Mouse (Mus musculus): ENCODE results near the gene Eif2b3. TPM values are rescaled to one million over a fixed set of nuclear protein-coding genes. Genes with fewer than 3 reads are reported as not detected.

Gene Eif2b3
- polyA plus RNA-seq, 1 experiment from 2014 or later = 44.1 TPM

DNA sequence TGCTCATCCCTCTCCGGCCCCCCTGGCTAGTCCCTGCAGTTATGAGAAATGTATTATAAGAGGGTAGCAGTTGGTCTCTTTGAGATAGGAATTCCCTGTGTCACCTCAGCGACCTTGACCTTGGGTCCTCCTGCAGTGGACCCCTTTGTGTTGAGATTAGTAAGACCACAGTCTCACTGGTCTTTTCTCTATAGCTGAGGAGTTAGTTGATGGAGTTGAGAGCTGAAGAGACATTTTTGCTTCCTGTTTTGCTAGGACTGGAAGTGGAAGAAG is 79.5 kb downstream of the Eif2b3 start:
- no peak overlapping the region for H3K4me2 ChIP-seq
- ATAC-seq (ENCODE audit: low FRiP score) = no peak
- H3K27ac ChIP-seq = no peak overlapping the region
- H3K36me3 ChIP-seq (replicated peaks) = 0 out of 2 replicates have a peak, but pooled peaks cover 2% of the 10 kb centered on the region
- WGBS = 64% methylated on average over 2 of the region's 2 CpGs
- no peak overlapping the region for H3K4me3 ChIP-seq (replicated peaks)
- no peak overlapping the region for H3K9ac ChIP-seq
- no peaks in the 10 kb centered on the region for H3K9me3 ChIP-seq
- peaks cover 32% of the 10 kb centered on the region for H3K4me1 ChIP-seq
- peaks cover 33% of the 10 kb centered on the region for H3K27me3 ChIP-seq

DNA sequence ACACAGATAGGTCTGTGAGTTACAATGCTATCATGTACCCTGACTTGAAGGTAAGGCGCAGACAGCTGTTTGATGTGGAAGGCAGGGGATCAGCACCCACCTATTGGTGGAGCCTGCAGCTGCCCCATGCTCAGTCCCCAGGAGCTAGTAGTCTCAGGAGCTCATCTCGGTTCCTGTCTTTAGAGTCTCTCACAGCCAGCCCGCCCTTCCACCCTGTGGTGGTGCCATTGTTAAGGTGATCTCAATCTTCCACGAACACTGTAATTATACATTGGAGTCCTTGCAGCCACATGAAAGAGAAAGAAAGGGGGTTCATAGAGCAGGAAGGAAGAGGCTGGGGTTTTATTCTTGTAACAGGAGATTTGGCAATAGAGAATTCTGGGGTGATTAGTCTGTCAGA is 80.8 kb downstream of the Eif2b3 start:
- Histone ChIP-seq H3K27me3 (peaks cover 22% of the 10 kb centered on the region), H3K9ac (no peak overlapping the region), H3K27ac (no peak overlapping the region), H3K4me3 (replicated peaks) (no peak overlapping the region), H3K36me3 (replicated peaks) (0 out of 2 replicates have a peak, but pooled peaks cover 7% of the 10 kb centered on the region), H3K4me1 (peaks cover 32% of the 10 kb centered on the region), H3K9me3 (no peaks in the 10 kb centered on the region), H3K4me2 (no peak overlapping the region)
- WGBS = 67% methylated on average over 4 of the region's 4 CpGs
- ATAC-seq (ENCODE audit: low FRiP score) = no peak

GRCm38 (mm10) chr4:117101218-117101617 is 82.0 kb downstream of the Eif2b3 start:
- no peak overlapping the region for H3K4me3 ChIP-seq (replicated peaks)
- H3K9me3 ChIP-seq = no peaks in the 10 kb centered on the region
- H3K36me3 ChIP-seq (replicated peaks) = 0 out of 2 replicates have a peak, but pooled peaks cover 9% of the 10 kb centered on the region
- no peak overlapping the region for H3K9ac ChIP-seq
- no peak for ATAC-seq (ENCODE audit: low FRiP score)
- WGBS = 44% methylated on average over 7 of the region's 7 CpGs
- peaks cover 22% of the 10 kb centered on the region for H3K4me1 ChIP-seq
- H3K27ac ChIP-seq = no peak overlapping the region
- H3K27me3 ChIP-seq = peaks cover 22% of the 10 kb centered on the region
- H3K4me2 ChIP-seq = no peak overlapping the region

DNA sequence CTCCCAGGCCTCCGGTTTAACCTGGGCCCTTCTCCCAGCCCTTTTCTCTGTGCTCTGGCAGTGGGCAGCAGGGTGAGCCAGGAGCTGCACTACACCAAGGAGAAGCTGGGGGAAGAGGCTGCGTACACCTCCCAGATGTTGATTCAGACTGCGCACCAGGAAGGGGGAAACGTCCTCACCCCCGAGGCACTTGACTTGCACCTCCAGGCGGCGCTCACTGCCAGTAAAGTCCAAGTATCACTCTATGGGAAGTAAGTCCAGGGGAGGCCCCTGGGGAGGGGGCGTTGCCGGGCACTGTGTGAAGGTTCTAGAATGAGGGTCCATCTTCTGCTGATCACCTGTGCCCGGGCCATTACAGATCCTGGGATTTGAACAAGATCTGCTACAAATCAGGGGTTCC is 85.5 kb downstream of the Eif2b3 start:
- peaks cover 30% of the 10 kb centered on the region for H3K36me3 ChIP-seq (replicated peaks)
- WGBS = 82% methylated on average over 10 of the region's 10 CpGs

DNA sequence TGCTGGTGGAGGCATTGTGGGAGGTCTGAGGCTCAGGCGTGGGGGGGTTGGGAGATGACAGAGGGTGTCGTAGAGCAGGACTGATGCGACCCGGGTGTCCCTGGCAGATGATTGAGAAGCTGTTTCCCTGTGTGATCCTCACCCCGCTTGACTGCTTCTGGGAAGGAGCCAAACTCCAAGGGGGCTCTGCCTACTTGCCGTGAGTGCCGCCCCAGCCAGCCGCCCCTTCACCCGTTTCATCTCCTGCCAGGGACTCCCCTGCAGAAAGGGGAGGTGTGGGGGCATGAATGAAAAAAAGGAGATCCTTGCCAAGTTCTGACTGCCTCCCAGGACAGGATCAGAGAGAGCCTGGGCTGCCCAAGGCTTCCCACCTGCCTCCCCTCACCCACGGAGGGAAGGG is 85.9 kb downstream of the Eif2b3 start:
- Histone ChIP-seq H3K9ac (no peak overlapping the region), H3K4me2 (no peak overlapping the region), H3K27ac (no peak overlapping the region), H3K4me1 (no peaks in the 10 kb centered on the region; the same call in 1 of the 2 replicates), H3K36me3 (replicated peaks) (peaks cover 34% of the 10 kb centered on the region), H3K9me3 (no peaks in the 10 kb centered on the region), H3K27me3 (no peaks in the 10 kb centered on the region), H3K4me3 (replicated peaks) (no peak overlapping the region)
- WGBS = 67% methylated on average over 10 of the region's 10 CpGs
- no peak for ATAC-seq (ENCODE audit: low FRiP score)

More for the DNA sequence above, 85.5 kb downstream of the Eif2b3 start:
- Histone ChIP-seq H3K27me3 (no peaks in the 10 kb centered on the region), H3K27ac (no peak overlapping the region), H3K4me1 (no peaks in the 10 kb centered on the region; the same call in 1 of the 2 replicates), H3K9ac (no peak overlapping the region), H3K9me3 (no peaks in the 10 kb centered on the region), H3K4me3 (replicated peaks) (no peak overlapping the region), H3K4me2 (no peak overlapping the region)
- ATAC-seq (ENCODE audit: low FRiP score) = no peak

DNA sequence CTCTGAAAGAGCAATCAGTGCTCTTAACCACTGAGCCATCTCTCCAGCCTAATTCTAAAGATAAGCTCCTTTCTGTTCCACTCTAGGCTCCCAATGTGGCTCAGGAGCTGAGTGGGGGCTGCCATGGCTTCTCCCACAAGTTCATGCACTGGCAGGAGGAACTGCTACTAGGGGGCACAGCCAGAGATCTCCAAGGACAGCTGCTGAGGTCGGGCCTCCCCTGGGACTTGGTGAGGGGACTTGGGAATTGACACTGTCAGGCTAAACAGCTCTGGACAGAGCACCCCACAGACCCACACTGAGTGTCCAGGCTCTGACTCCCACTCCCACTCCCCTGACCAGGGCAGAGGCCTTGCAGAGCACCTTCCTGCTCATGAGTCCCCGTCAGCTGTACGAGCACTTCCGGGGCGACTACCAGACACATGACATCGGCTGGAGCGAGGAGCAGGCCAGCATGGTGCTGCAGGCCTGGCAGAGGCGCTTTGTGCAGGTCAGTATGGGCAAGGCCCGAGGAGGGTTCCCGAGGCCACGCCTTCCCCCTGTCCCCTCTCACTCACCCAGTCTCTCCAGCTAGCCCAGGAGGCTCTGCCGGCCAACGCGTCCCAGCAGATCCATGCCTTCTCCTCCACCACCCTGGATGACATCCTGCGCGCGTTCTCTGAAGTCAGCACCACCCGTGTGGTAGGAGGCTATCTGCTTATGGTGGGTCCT is 88.8 kb downstream of the Eif2b3 start:
- Histone ChIP-seq H3K4me1 (no peaks in the 10 kb centered on the region; the same call in 1 of the 2 replicates), H3K4me3 (replicated peaks) (no peak overlapping the region), H3K36me3 (replicated peaks) (peaks cover 48% of the 10 kb centered on the region), H3K27me3 (no peaks in the 10 kb centered on the region), H3K4me2 (no peak overlapping the region), H3K9ac (no peak overlapping the region), H3K9me3 (no peaks in the 10 kb centered on the region), H3K27ac (no peak overlapping the region)
- ATAC-seq (ENCODE audit: low FRiP score) = no peak
- WGBS = 91% methylated on average over 18 of the region's 18 CpGs

GRCm38 (mm10) chr4:117108524-117108849 is 89.3 kb downstream of the Eif2b3 start:
- no peak overlapping the region for H3K4me3 ChIP-seq (replicated peaks)
- H3K27ac ChIP-seq = no peak overlapping the region
- no peaks in the 10 kb centered on the region; the same call in 1 of the 2 replicates for H3K4me1 ChIP-seq
- H3K4me2 ChIP-seq = no peak overlapping the region
- 92% methylated on average over 6 of the region's 6 CpGs for WGBS
- peaks cover 50% of the 10 kb centered on the region for H3K36me3 ChIP-seq (replicated peaks)
- no peak overlapping the region for H3K9ac ChIP-seq
- no peaks in the 10 kb centered on the region for H3K27me3 ChIP-seq
- no peak for ATAC-seq (ENCODE audit: low FRiP score)
- H3K9me3 ChIP-seq = no peaks in the 10 kb centered on the region

GRCm38 (mm10) chr4:117109330-117109729 is 90.1 kb downstream of the Eif2b3 start:
- Histone ChIP-seq H3K4me1 (no peaks in the 10 kb centered on the region; the same call in 1 of the 2 replicates), H3K27me3 (no peaks in the 10 kb centered on the region), H3K9me3 (no peaks in the 10 kb centered on the region), H3K4me2 (no peak overlapping the region), H3K27ac (no peak overlapping the region), H3K36me3 (replicated peaks) (peaks cover 46% of the 10 kb centered on the region), H3K9ac (no peak overlapping the region), H3K4me3 (replicated peaks) (no peak overlapping the region)
- no peak for ATAC-seq (ENCODE audit: low FRiP score)
- 94% methylated on average over 25 of the region's 25 CpGs for WGBS

GRCm38 (mm10) chr4:117110249-117110648 is 91.0 kb downstream of the Eif2b3 start:
- H3K9ac ChIP-seq = no peak overlapping the region
- H3K4me2 ChIP-seq = no peak overlapping the region
- 92% methylated on average over 13 of the region's 13 CpGs for WGBS
- no peaks in the 10 kb centered on the region for H3K27me3 ChIP-seq
- no peaks in the 10 kb centered on the region for H3K4me1 ChIP-seq
- no peak overlapping the region for H3K27ac ChIP-seq
- peaks cover 46% of the 10 kb centered on the region for H3K36me3 ChIP-seq (replicated peaks)
- H3K9me3 ChIP-seq = no peaks in the 10 kb centered on the region
- no peak for ATAC-seq (ENCODE audit: low FRiP score)
- H3K4me3 ChIP-seq (replicated peaks) = no peak overlapping the region

DNA sequence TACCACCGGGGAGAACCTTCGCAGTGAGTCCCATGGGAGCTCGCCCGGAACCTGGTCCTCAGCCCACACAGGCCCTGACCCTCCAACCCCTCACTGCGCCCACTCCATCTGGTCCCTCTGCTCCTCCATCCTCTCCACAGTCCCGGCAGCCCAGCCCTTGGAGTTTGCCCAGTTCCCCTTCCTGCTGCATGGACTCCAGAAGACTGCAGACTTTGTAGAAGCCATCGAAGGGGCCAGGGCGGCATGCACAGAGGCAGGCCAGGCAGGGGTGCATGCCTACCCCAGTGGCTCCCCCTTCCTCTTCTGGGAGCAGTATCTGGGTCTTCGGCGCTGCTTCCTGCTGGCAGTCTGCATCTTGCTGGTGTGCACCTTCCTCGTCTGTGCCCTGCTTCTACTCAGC is 91.8 kb downstream of the Eif2b3 start:
- no peak for ATAC-seq (ENCODE audit: low FRiP score)
- 95% methylated on average over 11 of the region's 11 CpGs for WGBS
- peaks cover 44% of the 10 kb centered on the region for H3K36me3 ChIP-seq (replicated peaks)

DNA sequence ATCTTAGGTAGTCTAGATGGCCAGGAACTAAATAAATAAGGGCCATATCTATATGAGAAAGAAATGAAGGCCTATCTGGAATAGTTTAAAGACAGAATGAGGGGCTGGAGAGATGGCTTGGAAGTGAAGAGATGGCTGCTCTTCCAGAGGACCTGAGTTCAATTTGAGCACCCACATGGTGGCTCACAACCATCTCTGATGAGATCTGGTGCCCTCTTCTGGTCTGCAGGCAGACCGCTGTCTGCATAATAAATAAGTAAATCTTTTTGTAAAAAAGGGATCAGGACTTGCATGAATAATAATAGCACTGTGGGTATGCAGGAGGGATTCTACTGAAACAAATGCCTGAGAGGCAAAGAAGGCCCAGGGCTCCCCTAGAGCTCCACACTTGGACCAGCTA is 94.0 kb downstream of the Eif2b3 start:
- H3K27ac ChIP-seq = no peak overlapping the region
- no peaks in the 10 kb centered on the region for H3K27me3 ChIP-seq
- ATAC-seq (ENCODE audit: low FRiP score) = no peak
- no peak overlapping the region for H3K4me2 ChIP-seq
- no peaks in the 10 kb centered on the region for H3K4me1 ChIP-seq
- H3K4me3 ChIP-seq (replicated peaks) = no peak overlapping the region
- H3K9ac ChIP-seq = no peak overlapping the region
- peaks cover 37% of the 10 kb centered on the region for H3K36me3 ChIP-seq (replicated peaks)
- H3K9me3 ChIP-seq = no peaks in the 10 kb centered on the region
- WGBS = 75% methylated on average over 1 of the region's 1 CpGs

More for the DNA sequence above, 91.8 kb downstream of the Eif2b3 start:
- Histone ChIP-seq H3K27ac (no peak overlapping the region), H3K27me3 (no peaks in the 10 kb centered on the region), H3K4me2 (no peak overlapping the region), H3K9me3 (no peaks in the 10 kb centered on the region), H3K9ac (no peak overlapping the region), H3K4me3 (replicated peaks) (no peak overlapping the region), H3K4me1 (no peaks in the 10 kb centered on the region)

DNA sequence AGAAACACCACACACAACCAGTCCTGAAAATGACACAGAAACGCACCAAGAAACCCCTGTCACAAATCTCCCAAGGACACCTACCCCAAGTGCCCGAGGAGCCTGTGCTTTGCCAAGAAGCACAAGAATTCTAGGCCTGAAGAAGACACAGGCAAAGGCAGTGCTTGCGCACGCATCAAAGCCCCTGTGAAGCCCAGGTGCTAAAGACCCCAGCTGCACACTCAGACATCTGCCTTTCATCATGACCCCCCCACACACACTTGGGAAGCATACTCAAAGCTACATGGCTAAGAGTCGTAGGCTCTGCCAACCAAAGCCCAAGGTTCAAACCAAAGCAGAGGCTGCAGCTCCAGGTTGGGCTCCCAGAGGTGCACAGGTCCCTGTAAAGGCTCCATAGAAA is 96.4 kb downstream of the Eif2b3 start:
- Histone ChIP-seq H3K9me3 (no peaks in the 10 kb centered on the region), H3K4me1 (peaks cover 6% of the 10 kb centered on the region), H3K27ac (no peak overlapping the region), H3K4me2 (no peak overlapping the region), H3K36me3 (replicated peaks) (peaks cover 13% of the 10 kb centered on the region), H3K9ac (no peak overlapping the region), H3K4me3 (replicated peaks) (no peak overlapping the region), H3K27me3 (no peaks in the 10 kb centered on the region)
- no peak for ATAC-seq (ENCODE audit: low FRiP score)
- 85% methylated on average over 5 of the region's 5 CpGs for WGBS

- 0 out of 2 replicates have a peak, but pooled peaks cover 2% of the 10 kb centered on the region for H3K36me3 ChIP-seq (replicated peaks)
- H3K9ac ChIP-seq = no peak overlapping the region
- ATAC-seq (ENCODE audit: low FRiP score) = no peak
- H3K27me3 ChIP-seq = no peaks in the 10 kb centered on the region
- no peaks in the 10 kb centered on the region for H3K9me3 ChIP-seq
- 97% methylated on average over 7 of the region's 7 CpGs for WGBS
- H3K4me2 ChIP-seq = no peak overlapping the region
- H3K27ac ChIP-seq = no peak overlapping the region
- H3K4me1 ChIP-seq = peaks cover 13% of the 10 kb centered on the region
- no peak overlapping the region for H3K4me3 ChIP-seq (replicated peaks)
These were observed 98.7 kb downstream of the Eif2b3 start for GRCm38 (mm10) chr4:117117931-117118330.
